Mouse (Mus musculus) midbrain, embryonic 12.5 days (tissue): ENCODE measurements around the gene E2f6. TPM values are rescaled to one million over a fixed set of nuclear protein-coding genes. Genes with fewer than 3 reads are reported as not detected.

ENCODE experiments used
- ATAC-seq: fragments of 200-750 bp; cut with Nextera tagmentation; 2 replicates; pipeline ENCODE4 v1.8.0; 2017; ENCODE audit warnings: low read depth, moderate TSS enrichment, moderate library complexity; ENCODE audit not compliant: low FRiP score
- H3K27ac ChIP-seq: fragments of 300-500 bp; sonication (generic); replicated peaks from 2 replicates; pipeline ENCODE4 v1.5.1; 2016; ENCODE audit warnings: mild to moderate bottlenecking
- H3K27me3 ChIP-seq: fragments of 300-500 bp; sonication (generic); 2 replicates; pipeline ENCODE4 v1.6.1; 2016; ENCODE audit warnings: mild to moderate bottlenecking
- H3K36me3 ChIP-seq: fragments of 300-500 bp; sonication (generic); 2 replicates; pipeline ENCODE4 v1.6.1; 2016
- H3K4me1 ChIP-seq: fragments of 300-500 bp; sonication (generic); 2 replicates; pipeline ENCODE4 v1.6.1; 2016
- H3K4me2 ChIP-seq: fragments of 300-500 bp; sonication (generic); replicated peaks from 2 replicates; pipeline ENCODE4 v1.6.1; 2016; ENCODE audit warnings: mild to moderate bottlenecking, moderate library complexity
- H3K4me3 ChIP-seq: fragments of 300-500 bp; sonication (generic); 2 replicates; pipeline ENCODE4 v1.5.1; 2016; ENCODE audit warnings: mild to moderate bottlenecking
- H3K9ac ChIP-seq: fragments of 300-500 bp; sonication (generic); replicated peaks from 2 replicates; pipeline ENCODE4 v1.6.1; 2016; ENCODE audit warnings: mild to moderate bottlenecking, moderate library complexity
- H3K9me3 ChIP-seq: fragments of 300-500 bp; sonication (generic); 2 replicates; pipeline ENCODE4 v1.6.1; 2016; ENCODE audit warnings: mild to moderate bottlenecking
- WGBS: fragments of 180-500 bp; shearing (Covaris S2); methylation state at CpG from one replicate; pipeline ENCODE4 v1.1.7; 2016; 5-methylcytosine and 5-hydroxymethylcytosine counted together
- polyA plus RNA-seq: library from polyadenylated mRNA; unstranded; fragments of >200 nt; fragmentation: Nextera tagmentation; extraction: Ambion mirVana; gene quantifications from 2 replicates; pipeline ENCODE4 v1.2.1, GENCODE M21; 2016

Gene E2f6
- polyA plus RNA-seq, 1 experiment from 2014 or later = 77.6 TPM

DNA sequence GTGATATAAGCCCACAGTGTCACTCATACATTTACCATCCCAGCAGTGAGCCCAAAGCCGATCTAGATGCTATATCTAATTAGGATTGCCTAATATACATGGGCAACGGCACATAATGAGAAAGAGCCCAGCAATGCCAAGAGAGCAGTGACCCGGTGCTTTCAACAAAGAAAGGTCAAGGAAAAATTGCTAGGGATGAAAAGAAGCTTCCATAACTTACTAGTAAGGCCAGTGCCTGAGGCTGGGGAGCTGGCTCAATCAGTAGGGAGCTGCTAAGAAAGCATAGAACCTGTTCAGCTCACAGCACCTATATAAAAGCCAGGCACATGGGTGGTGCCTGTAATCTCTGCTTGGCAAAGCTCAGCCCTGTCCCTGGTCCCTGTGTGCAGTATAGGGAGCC is 30.4 kb upstream of the E2f6 start:
- Histone ChIP-seq H3K4me1 (no peaks in the 10 kb centered on the region), H3K4me2 (no peak overlapping the region), H3K4me3 (no peak overlapping the region), H3K9me3 (no peaks in the 10 kb centered on the region), H3K36me3 (no peaks in the 10 kb centered on the region), H3K27me3 (no peaks in the 10 kb centered on the region), H3K27ac (no peak overlapping the region), H3K9ac (no peak overlapping the region)
- ATAC-seq = no peak
- WGBS = 73% methylated on average over 3 of the region's 3 CpGs

DNA sequence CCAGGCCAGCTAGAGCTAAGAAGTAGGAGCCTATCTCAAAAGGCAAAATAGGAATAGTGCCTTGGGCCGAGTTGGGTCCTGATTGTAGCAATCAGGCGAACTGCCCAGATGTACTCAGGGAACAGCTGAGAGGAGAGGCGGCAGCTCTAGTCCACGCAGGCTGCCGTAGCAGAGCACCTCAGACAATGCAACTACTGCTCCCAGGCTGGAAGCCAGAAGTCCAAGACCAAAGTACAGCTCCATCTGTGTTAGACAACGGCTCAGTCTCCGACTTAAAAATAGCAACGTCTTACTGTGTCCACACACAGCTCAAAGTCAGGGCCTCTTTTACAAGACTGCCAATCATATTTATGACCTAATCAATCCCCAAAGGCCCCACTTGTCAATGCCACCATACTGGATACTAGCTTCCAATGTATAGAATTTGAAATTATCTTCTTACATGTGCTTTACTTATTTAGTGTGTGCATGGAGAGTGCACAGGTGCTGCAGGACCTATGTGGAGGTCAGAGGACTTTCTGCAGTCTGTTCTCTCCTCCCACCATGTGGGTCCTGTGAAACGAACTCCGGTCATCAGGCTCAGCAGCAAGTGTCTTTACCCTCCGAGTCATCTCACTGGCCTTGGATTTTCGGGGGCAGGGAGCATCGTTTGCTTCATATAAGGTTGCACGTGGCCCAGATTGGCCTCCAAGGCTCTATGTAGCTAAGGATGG is 29.6 kb upstream of the E2f6 start:
- no peak overlapping the region for H3K9ac ChIP-seq
- H3K27ac ChIP-seq = no peak overlapping the region
- ATAC-seq = no peak
- 88% methylated on average over 14 of the region's 14 CpGs for WGBS
- no peaks in the 10 kb centered on the region for H3K9me3 ChIP-seq
- no peaks in the 10 kb centered on the region for H3K36me3 ChIP-seq
- H3K27me3 ChIP-seq = no peaks in the 10 kb centered on the region
- no peaks in the 10 kb centered on the region for H3K4me1 ChIP-seq
- H3K4me2 ChIP-seq = no peak overlapping the region
- H3K4me3 ChIP-seq = no peak overlapping the region

DNA sequence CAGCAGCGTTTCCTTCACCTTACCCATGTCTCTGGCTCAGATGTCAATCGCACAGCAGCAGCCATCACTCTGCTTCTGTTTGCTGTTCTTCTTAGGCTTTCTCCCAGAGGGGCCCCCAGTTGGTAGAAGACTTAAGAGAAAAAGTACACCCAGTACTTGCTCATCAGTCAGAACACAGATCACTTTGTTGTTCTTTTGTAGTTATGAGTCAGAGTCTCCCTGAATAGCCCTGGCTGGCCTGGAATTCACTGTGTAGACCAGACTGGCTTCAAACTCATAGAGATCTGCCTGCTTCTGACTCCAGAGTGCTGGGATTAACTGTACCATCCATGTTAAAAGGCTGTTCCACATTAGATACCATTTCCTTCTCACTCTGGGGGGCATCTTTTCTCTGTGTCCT is 22.2 kb upstream of the E2f6 start:
- no peak overlapping the region for H3K4me2 ChIP-seq
- H3K9me3 ChIP-seq = no peaks in the 10 kb centered on the region
- H3K27me3 ChIP-seq = no peaks in the 10 kb centered on the region
- no peak overlapping the region for H3K27ac ChIP-seq
- H3K36me3 ChIP-seq = no peaks in the 10 kb centered on the region
- WGBS = 31% methylated on average over 2 of the region's 2 CpGs
- H3K9ac ChIP-seq = no peak overlapping the region
- ATAC-seq = no peak
- peaks cover 16% of the 10 kb centered on the region for H3K4me1 ChIP-seq
- no peak overlapping the region for H3K4me3 ChIP-seq

DNA sequence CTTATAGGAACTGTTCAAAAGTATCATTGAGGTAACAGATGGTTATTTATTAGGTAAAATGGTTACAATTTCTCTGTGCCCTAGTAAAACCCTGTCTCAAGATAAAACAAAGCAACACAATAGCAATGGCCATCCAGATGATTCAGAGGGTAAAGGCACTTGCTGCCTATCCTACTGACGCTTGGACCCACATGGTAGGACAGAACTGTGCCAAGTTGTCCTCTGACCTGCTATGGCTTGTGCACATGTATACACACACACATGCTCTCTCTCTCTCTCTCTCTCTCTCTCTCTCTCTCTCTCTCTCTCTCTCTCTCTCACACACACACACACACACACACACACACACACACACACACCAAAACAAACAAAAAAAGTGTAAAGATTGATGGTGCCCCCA is 21.6 kb upstream of the E2f6 start:
- peak overlapping the region; percentile 64; the same call in 1 of the 2 replicates for H3K27ac ChIP-seq
- no peak overlapping the region for H3K4me3 ChIP-seq
- WGBS = 16% methylated on average over 1 of the region's 1 CpGs
- ATAC-seq = no peak
- H3K9me3 ChIP-seq = no peaks in the 10 kb centered on the region
- H3K36me3 ChIP-seq = no peaks in the 10 kb centered on the region
- peaks cover 16% of the 10 kb centered on the region for H3K4me1 ChIP-seq
- no peak overlapping the region for H3K9ac ChIP-seq
- H3K4me2 ChIP-seq = no peak overlapping the region
- no peaks in the 10 kb centered on the region for H3K27me3 ChIP-seq

DNA sequence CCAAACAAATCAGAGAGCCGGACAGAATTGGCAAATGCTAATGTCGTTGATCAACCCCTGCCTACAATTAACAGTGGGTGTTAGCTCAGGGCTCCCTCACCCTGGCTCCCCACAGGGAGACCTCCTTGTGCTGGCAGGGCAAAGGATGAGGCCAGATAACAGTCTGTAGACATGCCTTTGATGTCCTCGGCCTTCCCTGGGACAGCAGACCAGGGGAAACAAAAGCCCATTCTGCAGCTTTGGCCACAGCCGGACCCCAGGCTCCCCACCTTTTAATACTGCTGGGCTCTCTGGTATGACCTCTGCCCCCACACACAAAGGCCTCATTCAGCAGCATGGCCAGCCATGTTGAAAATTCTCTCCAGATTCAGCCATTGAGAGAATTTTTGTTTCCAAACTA is 21.0 kb upstream of the E2f6 start:
- Histone ChIP-seq H3K9me3 (no peaks in the 10 kb centered on the region), H3K36me3 (no peaks in the 10 kb centered on the region)

DNA sequence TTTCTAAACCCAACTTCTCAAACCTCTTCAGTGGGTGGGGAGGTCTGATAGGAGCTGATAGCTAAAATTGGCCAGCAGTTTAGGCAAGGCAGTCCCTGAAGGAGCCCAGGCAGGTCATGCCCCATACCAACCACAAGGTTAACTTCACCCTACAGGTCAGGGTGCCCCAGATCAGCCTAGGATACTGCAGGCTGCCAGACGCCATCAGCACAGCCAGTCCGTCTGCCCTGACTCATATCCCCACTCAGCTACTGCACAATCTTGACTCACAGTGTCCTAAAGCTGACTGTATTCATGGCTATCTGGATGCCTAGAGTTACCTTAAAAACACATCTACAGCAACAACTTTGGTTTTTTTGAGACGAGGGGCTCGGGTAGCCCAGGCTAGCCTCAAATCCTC is 20.3 kb upstream of the E2f6 start:
- no peak overlapping the region for H3K9ac ChIP-seq
- H3K4me2 ChIP-seq = no peak overlapping the region
- H3K9me3 ChIP-seq = no peaks in the 10 kb centered on the region
- H3K27ac ChIP-seq = peak overlapping the region; percentile 67
- H3K27me3 ChIP-seq = no peaks in the 10 kb centered on the region
- H3K4me1 ChIP-seq = peaks cover 16% of the 10 kb centered on the region
- whole genome bisulfite sequencing = 26% methylated on average over 4 of the region's 4 CpGs
- no peak overlapping the region for H3K4me3 ChIP-seq
- no peaks in the 10 kb centered on the region for H3K36me3 ChIP-seq
- ATAC-seq = peak; percentile 73

More for the DNA sequence above, 21.0 kb upstream of the E2f6 start:
- Histone ChIP-seq H3K27ac (peak overlapping the region; percentile 64), H3K27me3 (no peaks in the 10 kb centered on the region), H3K4me2 (no peak overlapping the region), H3K4me1 (peaks cover 16% of the 10 kb centered on the region), H3K9ac (no peak overlapping the region), H3K4me3 (no peak overlapping the region)
- WGBS = 3% methylated on average over 4 of the region's 4 CpGs
- ATAC-seq = peak; percentile 71

DNA sequence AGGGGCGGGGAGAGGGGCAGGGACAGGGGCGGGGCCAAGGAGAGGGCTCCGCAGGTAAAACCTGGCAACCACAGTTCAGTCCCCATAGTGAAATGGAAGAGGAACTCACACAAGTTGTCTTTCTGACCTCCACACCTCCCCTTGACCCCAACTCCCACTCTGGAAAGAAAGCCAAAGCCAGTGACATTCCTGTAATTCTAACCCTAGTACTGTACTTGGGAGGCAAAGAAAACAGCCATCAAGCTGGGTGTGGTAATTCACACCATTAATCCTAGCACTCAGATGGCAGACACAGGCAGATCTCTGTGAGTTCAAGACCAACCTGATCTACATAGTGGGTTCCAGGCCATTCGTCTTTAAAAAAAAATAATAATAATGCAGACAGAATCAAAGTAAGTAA is 17.4 kb upstream of the E2f6 start:
- no peaks in the 10 kb centered on the region for H3K36me3 ChIP-seq
- no peaks in the 10 kb centered on the region for H3K27me3 ChIP-seq
- H3K4me2 ChIP-seq = no peak overlapping the region
- peaks cover 13% of the 10 kb centered on the region for H3K4me1 ChIP-seq
- H3K9ac ChIP-seq = no peak overlapping the region
- H3K27ac ChIP-seq = no peak overlapping the region
- 73% methylated on average over 4 of the region's 4 CpGs for WGBS
- H3K9me3 ChIP-seq = no peaks in the 10 kb centered on the region
- ATAC-seq = no peak
- H3K4me3 ChIP-seq = no peak overlapping the region

DNA sequence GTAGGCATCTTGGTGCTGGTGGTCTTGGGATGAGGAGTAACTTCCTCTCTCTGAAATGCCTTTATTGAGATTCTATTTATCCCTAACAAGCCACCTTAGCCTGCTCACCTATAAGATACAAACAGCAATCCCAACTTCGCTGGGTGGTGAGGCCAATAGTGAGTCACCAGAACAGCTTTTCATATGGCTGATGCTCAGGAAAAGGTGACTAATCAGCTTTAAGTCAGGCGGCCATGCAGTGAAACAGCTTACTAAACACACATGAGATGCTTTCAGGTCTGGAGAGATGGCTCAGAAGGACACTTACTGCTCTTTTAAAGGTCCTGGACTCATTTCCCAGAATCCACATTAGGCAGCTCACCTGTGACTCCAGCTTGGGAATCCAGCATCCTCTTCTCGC is 15.0 kb upstream of the E2f6 start:
- no peak for ATAC-seq
- no peaks in the 10 kb centered on the region for H3K27me3 ChIP-seq
- no peaks in the 10 kb centered on the region for H3K9me3 ChIP-seq
- no peaks in the 10 kb centered on the region for H3K36me3 ChIP-seq
- H3K9ac ChIP-seq = no peak overlapping the region
- H3K4me1 ChIP-seq = peaks cover 13% of the 10 kb centered on the region
- no peak overlapping the region for H3K4me3 ChIP-seq
- 82% methylated on average over 3 of the region's 3 CpGs for WGBS
- no peak overlapping the region for H3K27ac ChIP-seq
- no peak overlapping the region for H3K4me2 ChIP-seq

DNA sequence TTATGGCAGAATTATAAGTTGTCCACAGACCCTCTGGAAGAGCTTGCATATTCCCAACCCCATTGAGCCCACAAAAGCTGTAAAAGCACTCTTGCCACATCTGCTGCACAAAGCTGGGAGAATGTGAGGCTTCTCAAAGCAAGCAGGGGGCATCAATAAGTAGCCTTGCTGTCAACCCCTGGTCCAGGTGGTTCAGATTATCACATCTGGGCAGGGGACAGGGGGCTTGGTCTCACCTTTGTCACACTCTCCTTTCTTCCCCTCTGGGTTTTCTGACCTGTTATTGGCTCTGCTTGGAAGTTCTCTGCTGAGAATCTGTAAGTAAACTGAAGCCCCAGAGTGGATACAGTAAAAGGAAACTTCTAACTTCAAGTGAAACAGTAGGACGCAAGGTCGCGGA is 11.9 kb upstream of the E2f6 start:
- H3K9me3 ChIP-seq = no peaks in the 10 kb centered on the region
- no peak for ATAC-seq
- peak overlapping the region; percentile 73; the same call in 1 of the 2 replicates for H3K4me3 ChIP-seq
- H3K4me2 ChIP-seq = peak overlapping the region; percentile 87
- H3K9ac ChIP-seq = no peak overlapping the region; the same call in 1 of the 2 replicates
- 0 out of 2 replicates have a peak, but pooled peaks cover 8% of the 10 kb centered on the region for H3K27me3 ChIP-seq
- WGBS = 21% methylated on average over 3 of the region's 3 CpGs
- no peaks in the 10 kb centered on the region for H3K36me3 ChIP-seq
- H3K27ac ChIP-seq = no peak overlapping the region
- peaks cover 32% of the 10 kb centered on the region for H3K4me1 ChIP-seq

DNA sequence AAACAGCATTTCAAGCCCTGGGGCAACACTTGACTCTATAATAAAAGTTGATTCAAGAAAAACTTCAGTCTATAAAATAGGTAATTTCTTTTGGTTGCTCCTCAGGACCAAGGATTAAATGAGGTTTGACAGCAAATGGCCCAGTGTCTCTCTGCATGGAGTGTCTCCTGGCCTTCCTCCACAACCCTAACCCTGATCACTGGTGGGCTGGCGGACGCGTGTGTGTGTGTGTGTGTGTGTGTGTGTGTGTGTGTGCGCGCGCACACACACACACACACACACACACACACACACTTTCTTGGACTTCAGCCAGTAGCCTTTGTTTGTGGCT is 10.9 kb upstream of the E2f6 start:
- Histone ChIP-seq H3K9me3 (no peaks in the 10 kb centered on the region), H3K4me2 (peak overlapping the region; percentile 87), H3K27me3 (0 out of 2 replicates have a peak, but pooled peaks cover 8% of the 10 kb centered on the region), H3K4me1 (peaks cover 42% of the 10 kb centered on the region), H3K36me3 (no peaks in the 10 kb centered on the region), H3K9ac (peak overlapping the region; percentile 78), H3K27ac (0 out of 2 replicates have a peak overlapping the region, but pooled peaks have one; percentile 54), H3K4me3 (peak overlapping the region; percentile 73)
- ATAC-seq = no peak
- WGBS = 0% methylated on average over 2 of the region's 6 CpGs

DNA sequence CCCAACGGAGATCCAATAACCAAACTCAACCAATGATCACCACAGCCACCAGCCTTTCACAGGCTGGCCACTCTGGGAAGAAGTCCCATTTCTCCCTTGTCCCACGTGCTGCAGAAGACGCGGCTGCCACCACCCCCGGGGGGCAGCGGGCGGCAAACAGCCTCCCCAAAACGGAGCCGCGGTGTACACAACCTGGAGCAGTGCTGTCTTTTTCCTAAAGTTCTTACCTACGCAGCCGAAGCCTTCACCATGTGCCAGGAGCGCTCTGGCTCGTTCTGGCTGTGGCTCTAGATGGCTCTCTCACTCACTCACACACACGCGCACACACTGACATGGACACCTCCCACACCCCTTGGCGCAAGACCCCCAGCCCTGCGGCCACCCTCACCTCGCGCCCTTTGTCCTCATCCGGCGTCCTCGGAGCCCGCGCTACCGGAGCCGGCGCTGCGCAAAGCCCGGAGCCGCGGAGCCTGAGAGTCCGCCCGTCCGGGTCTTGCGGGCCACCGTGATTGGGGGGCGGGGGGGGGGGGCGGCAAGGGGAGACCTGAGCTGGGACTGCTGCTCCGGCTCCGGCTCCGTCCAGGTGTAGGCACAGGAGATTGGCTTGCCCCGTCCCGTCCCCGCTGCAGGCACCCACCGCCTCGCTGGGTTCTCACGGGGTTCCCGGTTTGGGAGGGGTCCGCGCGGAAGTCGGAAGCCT is 10.4 kb upstream of the E2f6 start, which contains the start of gene Greb1:
TSS of gene Greb1 (minus strand) at position 628 of the 700 bp plus-strand sequence.
- Histone ChIP-seq H3K4me3 (peak within 1 kb of the TSS; percentile 73), H3K9ac (peak within 1 kb of the TSS; percentile 78), H3K4me2 (peak within 1 kb of the TSS; percentile 87), H3K4me1 (peaks cover 42% of the 10 kb centered on the region), H3K36me3 (no peaks in the 10 kb centered on the region), H3K27me3 (0 out of 2 replicates have a peak, but pooled peaks cover 8% of the 10 kb centered on the region), H3K27ac (peak within 1 kb of the TSS; percentile 54; the same call in 1 of the 2 replicates), H3K9me3 (no peaks in the 10 kb centered on the region)
- 1% methylated on average over 50 of the region's 53 CpGs for WGBS
- peak; percentile 79 for ATAC-seq

DNA sequence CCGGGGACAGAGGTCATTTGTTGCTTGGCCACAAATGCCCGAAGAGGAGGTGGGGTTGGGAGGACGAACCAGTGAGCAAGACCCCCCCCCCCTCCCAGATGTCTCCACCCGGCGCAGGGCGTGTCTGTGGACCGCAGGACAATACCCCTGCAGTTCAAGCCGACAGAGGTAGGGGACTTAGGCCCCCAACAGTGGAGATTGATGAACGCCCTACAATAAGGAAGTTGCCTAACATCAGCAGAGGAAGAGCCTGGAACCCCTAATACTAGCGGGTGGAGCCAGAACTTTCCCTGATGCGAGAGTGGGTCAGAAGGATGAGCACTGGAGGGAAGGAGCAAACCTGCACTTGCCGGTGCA is 9.8 kb upstream of the E2f6 start:
- peak overlapping the region; percentile 54; the same call in 1 of the 2 replicates for H3K27ac ChIP-seq
- H3K9ac ChIP-seq = peak overlapping the region; percentile 78
- peak; percentile 48 for ATAC-seq

More for the DNA sequence above, 9.8 kb upstream of the E2f6 start:
- peaks cover 10% of the 10 kb centered on the region for H3K27me3 ChIP-seq
- H3K9me3 ChIP-seq = no peaks in the 10 kb centered on the region
- under 1% methylated on average over 12 of the region's 12 CpGs for WGBS
- H3K4me1 ChIP-seq = peaks cover 42% of the 10 kb centered on the region
- H3K4me2 ChIP-seq = peak overlapping the region; percentile 87
- no peaks in the 10 kb centered on the region for H3K36me3 ChIP-seq
- peak overlapping the region; percentile 73 for H3K4me3 ChIP-seq
